Mouse (Mus musculus): ENCODE results near the gene Gm42372. TPM values are rescaled to one million over a fixed set of nuclear protein-coding genes. Genes with fewer than 3 reads are reported as not detected.

The Gm42372 gene
- total RNA-seq, 1 experiment = 0.13 TPM

GRCm38 (mm10) chr7:16971160-16971559 is 11.7 kb upstream of the Gm42372 start:
- in situ Hi-C loops (cut with MboI; ENCODE audit: low sequenced_read_pairs in 2 of 2, unreplicated experiment in 2 of 2) = no loop called here
- no peak overlapping the region for H3K27ac ChIP-seq (ENCODE audit: insufficient read depth, low read depth, low read length, poor library complexity, severe bottlenecking)
- no peaks in the 10 kb centered on the region for H3K36me3 ChIP-seq (ENCODE audit: control insufficient read depth, insufficient read depth, low read length, poor library complexity, severe bottlenecking)
- H3K9me3 ChIP-seq (ENCODE audit: control insufficient read depth, insufficient read depth, low read depth, low read length) = no peaks in the 10 kb centered on the region
- no peak for TF ChIP-seq CHD2 (IDR thresholded peaks at IDR 0.05; ENCODE audit: low read depth, low read length)
- TF ChIP-seq HCFC1 (IDR thresholded peaks at IDR 0.05; ENCODE audit: borderline replicate concordance, insufficient read depth, low read length) = no peak
- TF ChIP-seq ZNF384 (IDR thresholded peaks at IDR 0.05; ENCODE audit: low read depth, low read length) = no peak
- no peak for TF ChIP-seq MAFK (IDR thresholded peaks at IDR 0.05; ENCODE audit: insufficient read depth, low read depth, low read length)
- TF ChIP-seq ZC3H11A (IDR thresholded peaks at IDR 0.05; ENCODE audit: borderline replicate concordance, low read depth, low read length) = no peak
- H3K4me1 ChIP-seq (ENCODE audit: control insufficient read depth in 2 of 2, insufficient read depth in 2 of 2, low read length in 2 of 2, poor library complexity in 1 of 2) = peaks cover 0 to under 1% of the 10 kb centered on the region in 2 experiments; a peak in 1 of 4 replicates
- H3K9ac ChIP-seq (ENCODE audit: insufficient read depth, low read depth, low read length, poor library complexity, severe bottlenecking) = no peak overlapping the region
- no peak overlapping the region for H3K4me3 ChIP-seq (ENCODE audit: insufficient read depth in 1 of 2, low read depth in 1 of 2, low read length in 2 of 2, poor library complexity in 1 of 2, severe bottlenecking in 1 of 2)
- DNase-seq (ENCODE audit: low read depth, low spot score) = no peak

- Histone ChIP-seq H3K4me3 (ENCODE audit: insufficient read depth in 1 of 2, low read depth in 1 of 2, low read length in 2 of 2, poor library complexity in 1 of 2, severe bottlenecking in 1 of 2) (no peak overlapping the region), H3K27ac (ENCODE audit: insufficient read depth, low read depth, low read length, poor library complexity, severe bottlenecking) (no peak overlapping the region), H3K9me3 (ENCODE audit: control insufficient read depth, insufficient read depth, low read depth, low read length) (no peaks in the 10 kb centered on the region), H3K4me1 (ENCODE audit: control insufficient read depth in 2 of 2, insufficient read depth in 2 of 2, low read length in 2 of 2, poor library complexity in 1 of 2) (peaks cover 0 to 5% of the 10 kb centered on the region in 2 experiments; a peak in 1 of 4 replicates), H3K9ac (ENCODE audit: insufficient read depth, low read depth, low read length, poor library complexity, severe bottlenecking) (no peak overlapping the region), H3K36me3 (ENCODE audit: control insufficient read depth, insufficient read depth, low read length, poor library complexity, severe bottlenecking) (no peaks in the 10 kb centered on the region)
- TF ChIP-seq ZNF384 (IDR thresholded peaks at IDR 0.05; ENCODE audit: low read depth, low read length) (no peak), HCFC1 (IDR thresholded peaks at IDR 0.05; ENCODE audit: borderline replicate concordance, insufficient read depth, low read length) (no peak), CHD2 (IDR thresholded peaks at IDR 0.05; ENCODE audit: low read depth, low read length) (no peak), ZC3H11A (IDR thresholded peaks at IDR 0.05; ENCODE audit: borderline replicate concordance, low read depth, low read length) (no peak), MAFK (IDR thresholded peaks at IDR 0.05; ENCODE audit: insufficient read depth, low read depth, low read length) (no peak)
- no peak for DNase-seq (ENCODE audit: low read depth, low spot score)
- in situ Hi-C loops (cut with MboI; ENCODE audit: low sequenced_read_pairs in 2 of 2, unreplicated experiment in 2 of 2) = no loop called here
Measured at GRCm38 (mm10) chr7:16974018-16974417, 8.9 kb upstream of the Gm42372 start.

- Histone ChIP-seq H3K4me1 (ENCODE audit: control insufficient read depth in 2 of 2, insufficient read depth in 2 of 2, low read length in 2 of 2, poor library complexity in 1 of 2) (peaks cover 2 to 9% of the 10 kb centered on the region in 2 experiments; a peak in 2 of 4 replicates), H3K9me3 (ENCODE audit: control insufficient read depth, insufficient read depth, low read depth, low read length) (no peaks in the 10 kb centered on the region), H3K4me3 (ENCODE audit: insufficient read depth in 1 of 2, low read depth in 1 of 2, low read length in 2 of 2, poor library complexity in 1 of 2, severe bottlenecking in 1 of 2) (no peak overlapping the region), H3K9ac (ENCODE audit: insufficient read depth, low read depth, low read length, poor library complexity, severe bottlenecking) (no peak overlapping the region), H3K36me3 (ENCODE audit: control insufficient read depth, insufficient read depth, low read length, poor library complexity, severe bottlenecking) (no peaks in the 10 kb centered on the region), H3K27ac (ENCODE audit: insufficient read depth, low read depth, low read length, poor library complexity, severe bottlenecking) (no peak overlapping the region)
- no peak for TF ChIP-seq ZNF384 (IDR thresholded peaks at IDR 0.05; ENCODE audit: low read depth, low read length)
- no peak for TF ChIP-seq HCFC1 (IDR thresholded peaks at IDR 0.05; ENCODE audit: borderline replicate concordance, insufficient read depth, low read length)
- TF ChIP-seq CHD2 (IDR thresholded peaks at IDR 0.05; ENCODE audit: low read depth, low read length) = no peak
- TF ChIP-seq MAFK (IDR thresholded peaks at IDR 0.05; ENCODE audit: insufficient read depth, low read depth, low read length) = peak; percentile 81
- TF ChIP-seq ZC3H11A (IDR thresholded peaks at IDR 0.05; ENCODE audit: borderline replicate concordance, low read depth, low read length) = no peak
- no peak for DNase-seq (ENCODE audit: low read depth, low spot score)
- in situ Hi-C loops (cut with MboI; ENCODE audit: low sequenced_read_pairs in 2 of 2, unreplicated experiment in 2 of 2) = no loop called here
Measured at GRCm38 (mm10) chr7:16976298-16976697, 6.6 kb upstream of the Gm42372 start.

GRCm38 (mm10) chr7:16978173-16978572 is 4.7 kb upstream of the Gm42372 start:
- H3K4me3 ChIP-seq (ENCODE audit: insufficient read depth in 1 of 2, low read depth in 1 of 2, low read length in 2 of 2, poor library complexity in 1 of 2, severe bottlenecking in 1 of 2) = no peak overlapping the region
- DNase-seq (ENCODE audit: low read depth, low spot score) = no peak
- no peaks in the 10 kb centered on the region for H3K36me3 ChIP-seq (ENCODE audit: control insufficient read depth, insufficient read depth, low read length, poor library complexity, severe bottlenecking)
- no peaks in the 10 kb centered on the region for H3K9me3 ChIP-seq (ENCODE audit: control insufficient read depth, insufficient read depth, low read depth, low read length)
- H3K4me1 ChIP-seq (ENCODE audit: control insufficient read depth in 2 of 2, insufficient read depth in 2 of 2, low read length in 2 of 2, poor library complexity in 1 of 2) = peaks cover 2 to 12% of the 10 kb centered on the region in 2 experiments; a peak in 2 of 4 replicates
- TF ChIP-seq ZNF384 (IDR thresholded peaks at IDR 0.05; ENCODE audit: low read depth, low read length) (no peak), CHD2 (IDR thresholded peaks at IDR 0.05; ENCODE audit: low read depth, low read length) (no peak), MAFK (IDR thresholded peaks at IDR 0.05; ENCODE audit: insufficient read depth, low read depth, low read length) (no peak), ZC3H11A (IDR thresholded peaks at IDR 0.05; ENCODE audit: borderline replicate concordance, low read depth, low read length) (no peak), HCFC1 (IDR thresholded peaks at IDR 0.05; ENCODE audit: borderline replicate concordance, insufficient read depth, low read length) (no peak)
- H3K27ac ChIP-seq (ENCODE audit: insufficient read depth, low read depth, low read length, poor library complexity, severe bottlenecking) = no peak overlapping the region
- no peak overlapping the region for H3K9ac ChIP-seq (ENCODE audit: insufficient read depth, low read depth, low read length, poor library complexity, severe bottlenecking)
- in situ Hi-C loops (cut with MboI; ENCODE audit: low sequenced_read_pairs in 2 of 2, unreplicated experiment in 2 of 2) = no loop called here

Data from ES-E14 (cell line).